Mouse (Mus musculus): Measurements from ENCODE around the gene Plcl1.

- TF ChIP-seq CTCF (IDR thresholded peaks at IDR 0.05; ENCODE audit: low read depth), result no peak
- no peak for TF ChIP-seq EP300 (IDR thresholded peaks at IDR 0.05; ENCODE audit: low read depth)
These were observed 213.0 kb downstream of the Plcl1 start for GRCm38 (mm10) chr1:55618617-55619286.

Measured in liver, postnatal 0 days (tissue).